Mouse (Mus musculus) cerebellum, adult 2 months (tissue): ENCODE data around the gene Rrp7a.

ENCODE experiments used
- CTCF ChIP-seq: fragments of 200-500 bp; IDR thresholded peaks from 2 replicates; pipeline ENCODE4 v1.5.1; 2011; ENCODE audit warnings: low read depth, mild to moderate bottlenecking, control low read depth, low read length, moderate library complexity, borderline replicate concordance; ENCODE audit not compliant: insufficient read depth
- POLR2A ChIP-seq: fragments of 200-500 bp; IDR thresholded peaks from 2 replicates; pipeline ENCODE4 v1.6.1; 2011; ENCODE audit warnings: low read length, control low read depth, borderline replicate concordance; ENCODE audit not compliant: insufficient read depth

DNA sequence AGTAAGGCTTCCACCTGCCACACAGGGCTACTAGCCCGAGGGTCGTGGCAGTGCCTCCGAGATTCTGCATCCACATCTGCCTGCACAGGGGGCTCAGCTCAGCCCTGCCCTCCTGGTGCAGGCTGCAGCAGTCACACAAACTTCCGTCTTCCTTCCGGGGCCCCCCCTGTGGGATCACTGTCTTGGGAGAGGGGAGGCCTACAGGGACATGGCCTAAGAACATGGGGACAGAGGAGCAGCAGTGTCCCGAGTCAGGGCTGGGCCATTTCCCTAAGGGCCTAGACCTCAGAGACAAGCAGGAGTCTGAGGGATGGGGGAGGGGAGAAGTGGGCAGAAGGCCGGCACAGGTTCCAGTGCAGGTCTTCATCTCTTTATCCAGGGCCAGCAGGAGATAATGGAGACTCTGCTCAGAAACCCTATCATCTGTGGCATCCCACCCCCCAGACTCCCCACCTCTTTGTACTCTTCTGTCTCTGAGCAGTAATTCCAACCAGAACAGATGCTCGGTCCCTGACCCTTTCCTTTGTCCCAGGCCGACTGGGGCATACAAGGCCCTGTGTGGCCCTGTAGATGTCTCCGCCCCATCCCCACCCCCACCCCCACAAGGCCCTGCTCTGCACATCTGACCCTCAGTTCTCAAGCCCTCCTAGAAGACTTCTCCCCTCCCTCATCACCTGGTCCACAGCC is 38.6 kb upstream of the Rrp7a start:
- TF ChIP-seq POLR2A (no peak), CTCF (no peak)
